Mouse (Mus musculus): Measurements from ENCODE around the gene Rab11fip5. TPM values are rescaled to one million over a fixed set of nuclear protein-coding genes. Genes with fewer than 3 reads are reported as not detected.

Rab11fip5 gene
- polyA plus RNA-seq, 1 experiment from 2014 or later: 42.1 TPM

DNA sequence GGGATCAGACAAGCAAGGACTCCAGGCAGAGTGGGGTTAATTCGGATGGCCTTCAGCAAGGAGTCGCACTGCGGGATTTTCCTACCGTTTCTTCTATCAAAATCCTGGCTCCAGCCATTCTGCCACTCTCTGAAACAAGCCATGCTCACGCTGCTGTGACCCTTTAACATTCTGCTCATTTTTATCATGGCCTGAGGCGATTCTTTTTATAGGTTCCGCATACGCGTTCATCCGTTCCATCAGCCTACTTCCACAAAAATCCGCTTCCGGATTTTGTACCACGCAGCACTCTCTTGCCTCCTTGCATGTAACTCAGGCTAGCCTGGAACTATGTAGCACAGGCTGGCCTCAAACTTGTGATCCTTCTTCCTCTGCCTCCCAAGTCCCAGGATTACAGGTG lies 40.7 kb downstream of the Rab11fip5 start:
- no peaks in the 10 kb centered on the region for H3K9me3 ChIP-seq (replicated peaks; ENCODE audit: control insufficient read depth, low read length)
- ATAC-seq (replicated peaks; ENCODE audit: extremely low read depth, insufficient read depth, low FRiP score): no peak
- peak overlapping the region; percentile 95 for H3K27ac ChIP-seq (ENCODE audit: low read length)
- H3K4me1 ChIP-seq (ENCODE audit: control insufficient read depth, insufficient read depth, low read length): peaks cover 7% of the 10 kb centered on the region
- peaks cover 14% of the 10 kb centered on the region for H3K36me3 ChIP-seq (ENCODE audit: control insufficient read depth, insufficient read depth)
- 3% methylated on average over 13 of the region's 13 CpGs for WGBS
- peak overlapping the region; percentile 99 for H3K4me2 ChIP-seq (ENCODE audit: low read depth, low read length)
- peak overlapping the region; percentile 83 for H3K4me3 ChIP-seq (ENCODE audit: low read length)
- H3K27me3 ChIP-seq (ENCODE audit: control insufficient read depth, insufficient read depth, low read length): no peaks in the 10 kb centered on the region; the same call in 1 of the 2 replicates
- H3K9ac ChIP-seq (ENCODE audit: low read length): peak overlapping the region; percentile 83

DNA sequence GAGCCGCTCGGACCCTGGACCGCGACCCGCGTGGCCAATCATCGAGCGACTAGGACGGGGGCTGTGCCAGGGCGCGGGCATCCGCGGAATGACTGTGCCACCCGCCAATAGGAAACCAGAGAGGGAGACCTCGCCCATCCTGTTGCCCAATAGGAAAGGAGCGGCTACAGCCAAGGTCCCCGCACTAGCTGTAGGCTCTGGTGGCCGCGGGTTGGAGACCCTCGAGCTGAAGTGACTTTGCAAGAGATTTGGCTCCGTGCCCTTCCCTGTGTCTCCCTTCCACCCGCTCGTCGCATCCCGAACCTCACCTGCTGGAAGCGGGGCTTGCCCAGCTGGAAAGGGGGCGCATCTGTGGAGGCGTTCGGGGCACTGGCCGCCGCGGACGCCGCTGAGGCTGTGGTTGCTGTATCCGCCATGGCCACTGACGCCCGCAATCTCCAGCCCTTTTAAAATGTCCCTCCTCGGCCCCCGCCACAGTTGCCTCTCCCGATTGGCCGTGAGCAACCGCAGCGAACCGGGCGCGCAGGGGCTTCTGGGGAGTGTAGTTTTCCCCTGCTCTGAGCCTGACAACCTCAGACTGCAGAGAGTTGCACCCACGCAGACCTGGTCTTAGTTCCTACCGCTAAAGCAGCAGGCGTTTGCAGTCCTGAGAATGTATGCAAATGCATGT lies 41.3 kb downstream of the Rab11fip5 start, which contains the start of gene Sfxn5:
Gene Sfxn5 (minus strand): TSS at position 423 of the 670 bp plus-strand sequence.
- Histone ChIP-seq H3K27ac (ENCODE audit: low read length) (peak within 1 kb of the TSS; percentile 95), H3K36me3 (ENCODE audit: control insufficient read depth, insufficient read depth) (peaks cover 14% of the 10 kb centered on the region), H3K9me3 (replicated peaks; ENCODE audit: control insufficient read depth, low read length) (no peaks in the 10 kb centered on the region), H3K27me3 (ENCODE audit: control insufficient read depth, insufficient read depth, low read length) (no peaks in the 10 kb centered on the region; the same call in 1 of the 2 replicates), H3K4me2 (ENCODE audit: low read depth, low read length) (peak within 1 kb of the TSS; percentile 99), H3K4me3 (ENCODE audit: low read length) (peak within 1 kb of the TSS; percentile 83), H3K9ac (ENCODE audit: low read length) (peak within 1 kb of the TSS; percentile 83), H3K4me1 (ENCODE audit: control insufficient read depth, insufficient read depth, low read length) (peaks cover 7% of the 10 kb centered on the region)
- ATAC-seq (replicated peaks; ENCODE audit: extremely low read depth, insufficient read depth, low FRiP score): peak; percentile 97
- under 1% methylated on average over 49 of the region's 49 CpGs for WGBS

DNA sequence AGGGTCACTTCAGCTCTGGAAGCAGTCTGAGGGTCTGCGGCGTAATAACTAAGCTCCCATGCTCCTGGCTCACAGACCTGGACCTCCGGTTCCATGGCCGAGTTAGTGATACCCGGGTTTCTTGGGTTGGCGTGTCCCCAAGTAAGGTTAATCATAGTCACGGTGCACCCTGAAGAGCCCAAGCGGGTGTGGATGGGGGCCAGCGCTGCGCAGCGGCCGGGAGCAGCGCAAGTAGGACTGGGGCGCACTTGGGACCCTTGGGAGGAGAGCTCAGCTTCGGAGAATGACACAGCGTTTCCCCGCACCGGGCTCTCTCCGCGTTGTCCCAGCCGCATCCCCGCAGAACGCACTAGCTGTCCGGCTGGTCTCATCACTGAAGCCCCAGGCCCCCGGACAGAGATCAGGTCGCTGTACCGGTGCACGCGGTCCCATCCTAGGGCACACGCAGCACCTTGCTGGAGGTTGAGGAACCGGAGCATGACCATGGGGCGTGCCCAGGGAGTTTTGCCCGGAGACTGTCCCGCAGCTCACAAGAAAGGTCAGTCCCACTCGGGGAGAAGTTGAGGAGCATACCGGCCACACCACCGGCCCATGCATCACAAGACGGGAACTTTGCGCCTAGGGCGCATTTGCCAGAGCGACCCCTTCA lies 42.0 kb downstream of the Rab11fip5 start:
- Histone ChIP-seq H3K27ac (ENCODE audit: low read length) (peak overlapping the region; percentile 16; the same call in 1 of the 2 replicates), H3K27me3 (ENCODE audit: control insufficient read depth, insufficient read depth, low read length) (no peaks in the 10 kb centered on the region; the same call in 1 of the 2 replicates), H3K9ac (ENCODE audit: low read length) (peak overlapping the region; percentile 83), H3K9me3 (replicated peaks; ENCODE audit: control insufficient read depth, low read length) (no peaks in the 10 kb centered on the region), H3K4me3 (ENCODE audit: low read length) (peak overlapping the region; percentile 83), H3K4me2 (ENCODE audit: low read depth, low read length) (peak overlapping the region; percentile 99), H3K4me1 (ENCODE audit: control insufficient read depth, insufficient read depth, low read length) (peaks cover 7% of the 10 kb centered on the region), H3K36me3 (ENCODE audit: control insufficient read depth, insufficient read depth) (peaks cover 13% of the 10 kb centered on the region)
- ATAC-seq (replicated peaks; ENCODE audit: extremely low read depth, insufficient read depth, low FRiP score): peak; percentile 19
- WGBS: under 1% methylated on average over 41 of the region's 41 CpGs

DNA sequence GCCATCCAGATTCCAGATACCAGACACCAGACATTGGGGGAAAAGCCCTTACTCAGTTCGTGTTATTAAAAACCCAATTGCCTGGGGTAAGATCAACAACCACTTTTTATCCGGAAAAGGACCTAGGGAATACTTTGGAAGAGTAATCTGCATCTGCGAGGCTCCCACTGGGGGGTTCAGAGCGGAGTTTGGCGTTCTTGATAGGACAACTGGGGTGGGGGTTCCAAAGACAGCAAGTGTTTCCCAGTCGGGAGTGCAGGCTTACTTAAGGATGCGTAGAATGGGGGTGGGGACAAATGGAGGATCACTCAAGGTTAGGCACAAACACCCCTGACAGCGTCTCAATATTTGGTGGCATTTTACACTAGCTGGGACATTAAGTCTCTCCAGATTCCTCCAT lies 42.7 kb downstream of the Rab11fip5 start:
- Histone ChIP-seq H3K4me1 (ENCODE audit: control insufficient read depth, insufficient read depth, low read length) (peaks cover 7% of the 10 kb centered on the region), H3K27ac (ENCODE audit: low read length) (no peak overlapping the region), H3K27me3 (ENCODE audit: control insufficient read depth, insufficient read depth, low read length) (no peaks in the 10 kb centered on the region; the same call in 1 of the 2 replicates), H3K4me2 (ENCODE audit: low read depth, low read length) (peak overlapping the region; percentile 99), H3K36me3 (ENCODE audit: control insufficient read depth, insufficient read depth) (peaks cover 6% of the 10 kb centered on the region), H3K9me3 (replicated peaks; ENCODE audit: control insufficient read depth, low read length) (no peaks in the 10 kb centered on the region), H3K4me3 (ENCODE audit: low read length) (no peak overlapping the region), H3K9ac (ENCODE audit: low read length) (no peak overlapping the region)
- WGBS: 21% methylated on average over 8 of the region's 8 CpGs
- no peak for ATAC-seq (replicated peaks; ENCODE audit: extremely low read depth, insufficient read depth, low FRiP score)

DNA sequence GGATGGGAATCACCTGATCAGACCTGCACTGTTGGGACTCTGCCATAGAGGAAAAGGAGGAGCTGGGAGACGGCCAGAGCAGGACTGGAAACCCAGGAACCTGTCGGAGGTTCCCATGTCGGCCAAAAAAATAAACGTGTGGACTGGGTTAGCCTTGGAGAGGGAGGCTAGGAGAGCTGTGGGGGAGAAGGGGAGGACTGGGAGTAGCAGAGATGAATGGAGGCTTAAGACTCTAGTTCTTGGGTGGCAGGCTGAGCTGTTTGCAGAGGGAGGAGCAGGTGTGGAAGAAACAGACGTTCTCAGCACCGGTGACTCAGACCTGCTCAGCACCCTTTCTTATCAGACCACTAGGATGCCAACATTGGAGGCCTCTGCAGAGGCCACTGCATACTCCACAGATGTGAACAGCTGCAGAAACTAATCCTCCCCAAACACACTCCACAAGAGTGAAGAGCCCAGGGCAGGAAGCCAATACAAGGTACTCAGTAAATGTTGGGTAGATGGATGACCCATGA lies 43.2 kb downstream of the Rab11fip5 start:
- H3K9ac ChIP-seq (ENCODE audit: low read length): no peak overlapping the region
- WGBS: 33% methylated on average over 6 of the region's 6 CpGs
- no peaks in the 10 kb centered on the region; the same call in 1 of the 2 replicates for H3K27me3 ChIP-seq (ENCODE audit: control insufficient read depth, insufficient read depth, low read length)
- no peak for ATAC-seq (replicated peaks; ENCODE audit: extremely low read depth, insufficient read depth, low FRiP score)
- H3K4me3 ChIP-seq (ENCODE audit: low read length): no peak overlapping the region
- H3K36me3 ChIP-seq (ENCODE audit: control insufficient read depth, insufficient read depth): peaks cover 3% of the 10 kb centered on the region; the same call in 1 of the 2 replicates
- H3K27ac ChIP-seq (ENCODE audit: low read length): no peak overlapping the region
- no peaks in the 10 kb centered on the region for H3K9me3 ChIP-seq (replicated peaks; ENCODE audit: control insufficient read depth, low read length)
- no peak overlapping the region for H3K4me2 ChIP-seq (ENCODE audit: low read depth, low read length)
- H3K4me1 ChIP-seq (ENCODE audit: control insufficient read depth, insufficient read depth, low read length): peaks cover 7% of the 10 kb centered on the region

DNA sequence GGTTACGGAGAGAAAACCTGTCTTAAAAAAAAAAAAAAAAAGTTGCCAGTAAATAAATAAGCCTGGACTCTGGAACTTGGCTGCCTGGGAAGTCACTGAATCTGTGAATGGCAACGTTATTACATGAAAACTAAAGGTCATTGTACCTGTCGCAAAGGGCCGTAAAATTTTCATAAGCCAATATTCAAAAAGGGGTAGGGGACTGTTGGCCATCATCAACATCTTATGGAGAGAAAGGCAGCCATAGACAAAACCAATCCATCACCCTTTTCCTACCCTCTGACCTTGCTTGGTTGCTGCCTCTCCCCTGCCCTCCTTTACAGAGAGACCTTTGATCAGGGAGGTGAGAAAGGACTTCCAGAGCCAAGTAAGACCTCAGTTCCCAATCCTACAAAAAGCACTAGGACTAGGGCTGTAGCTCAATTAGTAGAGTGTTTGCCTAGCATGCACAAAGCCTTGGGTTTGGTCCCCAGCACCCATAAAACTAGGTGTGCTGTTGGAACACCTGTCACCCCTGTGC lies 44.7 kb downstream of the Rab11fip5 start:
- no peaks in the 10 kb centered on the region for H3K36me3 ChIP-seq (ENCODE audit: control insufficient read depth, insufficient read depth)
- ATAC-seq (replicated peaks; ENCODE audit: extremely low read depth, insufficient read depth, low FRiP score): no peak
- no peaks in the 10 kb centered on the region; the same call in 1 of the 2 replicates for H3K27me3 ChIP-seq (ENCODE audit: control insufficient read depth, insufficient read depth, low read length)
- H3K4me2 ChIP-seq (ENCODE audit: low read depth, low read length): no peak overlapping the region
- H3K4me1 ChIP-seq (ENCODE audit: control insufficient read depth, insufficient read depth, low read length): peaks cover 7% of the 10 kb centered on the region
- no peak overlapping the region for H3K4me3 ChIP-seq (ENCODE audit: low read length)
- H3K9me3 ChIP-seq (replicated peaks; ENCODE audit: control insufficient read depth, low read length): no peaks in the 10 kb centered on the region
- H3K9ac ChIP-seq (ENCODE audit: low read length): no peak overlapping the region
- no peak overlapping the region for H3K27ac ChIP-seq (ENCODE audit: low read length)
- 93% methylated on average over 4 of the region's 4 CpGs for WGBS

DNA sequence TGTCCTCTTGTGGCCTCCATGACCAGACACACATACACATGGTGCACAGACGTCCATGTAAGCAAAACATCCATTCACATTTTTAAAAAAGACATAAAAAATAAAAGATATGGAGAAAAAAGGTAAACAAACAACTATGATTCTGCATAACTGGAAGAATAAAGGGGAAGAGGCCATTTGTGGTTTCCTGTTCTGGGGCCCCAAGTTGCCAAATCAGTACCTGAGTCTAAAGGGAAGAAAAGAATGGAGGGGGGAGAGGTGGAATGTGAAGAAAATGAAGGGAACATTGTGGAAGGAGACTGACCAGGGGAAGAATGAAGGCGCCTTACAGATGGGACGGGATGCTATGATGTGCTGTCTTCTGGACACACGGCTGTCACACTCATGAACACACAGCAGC lies 47.9 kb downstream of the Rab11fip5 start:
- Histone ChIP-seq H3K4me3 (ENCODE audit: low read length) (no peak overlapping the region), H3K27ac (ENCODE audit: low read length) (no peak overlapping the region), H3K9me3 (replicated peaks; ENCODE audit: control insufficient read depth, low read length) (no peaks in the 10 kb centered on the region), H3K27me3 (ENCODE audit: control insufficient read depth, insufficient read depth, low read length) (no peaks in the 10 kb centered on the region; the same call in 1 of the 2 replicates), H3K4me2 (ENCODE audit: low read depth, low read length) (no peak overlapping the region), H3K36me3 (ENCODE audit: control insufficient read depth, insufficient read depth) (no peaks in the 10 kb centered on the region), H3K4me1 (ENCODE audit: control insufficient read depth, insufficient read depth, low read length) (peaks cover under 1% of the 10 kb centered on the region; the same call in 1 of the 2 replicates), H3K9ac (ENCODE audit: low read length) (no peak overlapping the region)
- 78% methylated on average over 4 of the region's 4 CpGs for WGBS
- no peak for ATAC-seq (replicated peaks; ENCODE audit: extremely low read depth, insufficient read depth, low FRiP score)

DNA sequence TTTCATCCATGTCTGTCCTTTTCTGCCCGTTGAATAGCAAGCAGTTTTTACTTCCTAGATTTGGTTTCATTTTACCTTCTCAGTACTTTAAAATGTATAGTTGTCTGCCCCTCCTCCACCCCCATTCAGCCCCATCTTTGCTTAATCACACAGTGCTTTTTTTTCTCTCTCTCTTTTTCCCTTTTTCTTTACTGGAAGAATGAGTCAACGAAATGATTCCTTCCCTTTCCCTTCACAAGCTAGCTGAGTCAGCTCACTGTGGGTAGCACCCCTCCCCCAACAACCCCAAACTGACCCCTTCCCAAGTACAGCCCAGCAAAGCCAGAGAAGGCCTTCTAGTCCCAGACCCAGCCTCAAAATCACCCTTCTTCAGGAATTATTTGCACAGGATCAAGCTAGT lies 49.3 kb downstream of the Rab11fip5 start:
- H3K27me3 ChIP-seq (ENCODE audit: control insufficient read depth, insufficient read depth, low read length): no peaks in the 10 kb centered on the region
- ATAC-seq (replicated peaks; ENCODE audit: extremely low read depth, insufficient read depth, low FRiP score): no peak
- no peaks in the 10 kb centered on the region for H3K9me3 ChIP-seq (replicated peaks; ENCODE audit: control insufficient read depth, low read length)
- no peak overlapping the region for H3K9ac ChIP-seq (ENCODE audit: low read length)
- no peak overlapping the region for H3K4me2 ChIP-seq (ENCODE audit: low read depth, low read length)
- no peaks in the 10 kb centered on the region for H3K36me3 ChIP-seq (ENCODE audit: control insufficient read depth, insufficient read depth)
- no peaks in the 10 kb centered on the region for H3K4me1 ChIP-seq (ENCODE audit: control insufficient read depth, insufficient read depth, low read length)
- H3K4me3 ChIP-seq (ENCODE audit: low read length): no peak overlapping the region
- no peak overlapping the region for H3K27ac ChIP-seq (ENCODE audit: low read length)
- WGBS: 40% methylated on average over 2 of the region's 2 CpGs

DNA sequence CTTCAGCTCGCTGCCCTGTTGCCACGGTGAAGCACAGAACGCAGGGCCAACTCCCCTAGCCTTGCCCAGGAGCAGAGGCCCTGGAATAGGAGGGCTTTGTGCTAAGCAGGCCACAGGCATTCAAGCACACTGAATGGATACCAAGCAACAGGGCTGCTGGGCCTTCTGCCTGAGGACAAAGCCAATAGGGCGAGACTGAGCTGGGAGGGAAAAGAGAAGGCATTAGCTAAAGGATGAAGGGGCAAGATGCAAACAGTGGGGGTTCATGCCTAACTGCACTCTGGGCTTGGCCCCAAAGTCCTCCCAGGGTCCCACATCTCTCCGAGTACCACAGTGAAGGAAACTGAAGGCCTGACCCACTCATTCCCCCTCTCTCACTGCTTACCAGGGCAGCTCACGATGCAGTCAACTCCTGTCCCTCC lies 54.0 kb downstream of the Rab11fip5 start:
- Histone ChIP-seq H3K9me3 (replicated peaks; ENCODE audit: control insufficient read depth, low read length) (no peaks in the 10 kb centered on the region), H3K36me3 (ENCODE audit: control insufficient read depth, insufficient read depth) (no peaks in the 10 kb centered on the region), H3K27ac (ENCODE audit: low read length) (no peak overlapping the region), H3K4me3 (ENCODE audit: low read length) (no peak overlapping the region), H3K4me2 (ENCODE audit: low read depth, low read length) (no peak overlapping the region), H3K27me3 (ENCODE audit: control insufficient read depth, insufficient read depth, low read length) (no peaks in the 10 kb centered on the region), H3K9ac (ENCODE audit: low read length) (no peak overlapping the region), H3K4me1 (ENCODE audit: control insufficient read depth, insufficient read depth, low read length) (no peaks in the 10 kb centered on the region)
- 84% methylated on average over 6 of the region's 6 CpGs for WGBS
- no peak for ATAC-seq (replicated peaks; ENCODE audit: extremely low read depth, insufficient read depth, low FRiP score)
